Mouse (Mus musculus) liver, embryonic 14.5 days (tissue): ENCODE measurements at regions not wholly inside any gene's neighbourhood (a gene's known extent, or its start where the extent isn't known, plus 50 kb on each side); places are given as distances from the start of the nearest gene placed in this dataset.

Experiments used
- CTCF ChIP-seq: IDR thresholded peaks from 2 replicates; pipeline ENCODE4 v1.5.1; 2016; ENCODE audit warnings: antibody characterized with exemption, low read depth, control low read depth
- EP300 ChIP-seq: IDR thresholded peaks from 2 replicates; pipeline ENCODE4 v1.6.1; 2016; ENCODE audit warnings: antibody characterized with exemption, low read depth

DNA sequence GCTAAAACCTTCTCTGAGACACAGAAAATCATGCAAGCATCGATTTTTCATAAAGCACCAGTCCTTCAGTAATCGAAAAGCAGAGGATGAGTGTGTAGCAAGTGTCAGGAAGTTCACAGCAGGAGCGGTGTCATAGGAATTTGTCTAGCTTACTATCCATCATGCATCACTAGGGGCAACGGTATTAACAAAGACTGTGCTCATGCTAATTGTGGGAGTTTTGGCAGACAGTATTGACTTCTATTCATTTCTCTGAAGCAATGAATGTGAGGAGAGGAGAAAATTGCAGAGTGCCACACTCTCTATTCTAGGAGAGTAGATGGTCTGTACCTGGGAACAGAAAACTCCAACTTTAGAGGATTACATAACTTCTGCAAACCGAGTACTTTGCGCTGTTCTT is 274.5 kb downstream of the Poteg start:
- TF ChIP-seq CTCF (no peak), EP300 (no peak)
